Mouse (Mus musculus): ENCODE results near the gene Plpp3. TPM values are rescaled to one million over a fixed set of nuclear protein-coding genes. Genes with fewer than 3 reads are reported as not detected.

Plpp3 gene
- polyA plus RNA-seq, 1 experiment, result 48.5 TPM

DNA sequence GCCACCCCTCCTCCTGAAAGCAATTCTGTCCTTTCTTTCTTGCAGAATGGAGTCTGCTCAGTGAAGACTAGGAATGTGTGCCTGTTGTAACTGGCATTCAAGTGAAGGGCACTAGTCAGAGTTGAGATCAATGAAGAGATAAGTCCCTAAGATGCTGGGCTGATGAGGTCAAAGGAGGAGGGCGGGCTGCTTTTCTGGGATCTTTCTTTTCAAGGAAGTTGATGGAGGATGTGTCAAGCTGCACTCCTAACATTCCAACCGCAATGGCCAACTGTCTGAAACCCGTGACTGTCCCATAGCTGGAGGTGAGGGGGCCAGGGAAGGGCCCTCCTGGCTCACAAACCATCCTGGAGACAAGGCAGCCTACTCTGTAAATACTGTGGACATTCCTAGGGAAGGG, 118.5 kb downstream of the Plpp3 start:
- Histone ChIP-seq H3K36me3 (ENCODE audit: control insufficient read depth, insufficient read depth, low read length) (no peaks in the 10 kb centered on the region), H3K4me3 (ENCODE audit: low read depth, low read length) (no peak overlapping the region), H3K27ac (ENCODE audit: insufficient read depth, low read depth, low read length) (no peak overlapping the region), H3K4me1 (ENCODE audit: control insufficient read depth, insufficient read depth, insufficient read length, low read length) (peaks cover 8% of the 10 kb centered on the region; the same call in 1 of the 2 replicates), H3K27me3 (ENCODE audit: control insufficient read depth, insufficient read depth, low read length) (no peaks in the 10 kb centered on the region)
- TF ChIP-seq CTCF (IDR thresholded peaks at IDR 0.05; ENCODE audit: extremely low read depth, insufficient read length, insufficient replicate concordance, low read depth, low read length), result no peak
- no peak for TF ChIP-seq POLR2A (IDR thresholded peaks at IDR 0.05; ENCODE audit: low read depth, low read length)
- WGBS, result 79% methylated on average over 3 of the region's 3 CpGs

GRCm38 (mm10) chr4:105276062-105276795, 119.1 kb downstream of the Plpp3 start:
- Histone ChIP-seq H3K27ac (ENCODE audit: insufficient read depth, low read depth, low read length) (no peak overlapping the region), H3K4me3 (ENCODE audit: low read depth, low read length) (no peak overlapping the region), H3K4me1 (ENCODE audit: control insufficient read depth, insufficient read depth, insufficient read length, low read length) (peaks cover 11% of the 10 kb centered on the region; the same call in 1 of the 2 replicates), H3K27me3 (ENCODE audit: control insufficient read depth, insufficient read depth, low read length) (no peaks in the 10 kb centered on the region), H3K36me3 (ENCODE audit: control insufficient read depth, insufficient read depth, low read length) (no peaks in the 10 kb centered on the region)
- WGBS, result 41% methylated on average over 14 of the region's 14 CpGs
- TF ChIP-seq POLR2A (IDR thresholded peaks at IDR 0.05; ENCODE audit: low read depth, low read length), result no peak
- TF ChIP-seq CTCF (IDR thresholded peaks at IDR 0.05; ENCODE audit: extremely low read depth, insufficient read length, insufficient replicate concordance, low read depth, low read length), result no peak

- Histone ChIP-seq H3K4me1 (ENCODE audit: control insufficient read depth, insufficient read depth, insufficient read length, low read length) (peaks cover 15% of the 10 kb centered on the region), H3K36me3 (ENCODE audit: control insufficient read depth, insufficient read depth, low read length) (no peaks in the 10 kb centered on the region), H3K4me3 (ENCODE audit: low read depth, low read length) (no peak overlapping the region), H3K27ac (ENCODE audit: insufficient read depth, low read depth, low read length) (no peak overlapping the region), H3K27me3 (ENCODE audit: control insufficient read depth, insufficient read depth, low read length) (no peaks in the 10 kb centered on the region)
- TF ChIP-seq CTCF (IDR thresholded peaks at IDR 0.05; ENCODE audit: extremely low read depth, insufficient read length, insufficient replicate concordance, low read depth, low read length), result no peak
- no peak for TF ChIP-seq POLR2A (IDR thresholded peaks at IDR 0.05; ENCODE audit: low read depth, low read length)
- WGBS, result 76% methylated on average over 9 of the region's 9 CpGs
Measured at GRCm38 (mm10) chr4:105278161-105278560, 121.0 kb downstream of the Plpp3 start.

- Histone ChIP-seq H3K4me3 (ENCODE audit: low read depth, low read length) (no peak overlapping the region), H3K27me3 (ENCODE audit: control insufficient read depth, insufficient read depth, low read length) (no peaks in the 10 kb centered on the region), H3K4me1 (ENCODE audit: control insufficient read depth, insufficient read depth, insufficient read length, low read length) (peaks cover 15% of the 10 kb centered on the region), H3K36me3 (ENCODE audit: control insufficient read depth, insufficient read depth, low read length) (no peaks in the 10 kb centered on the region), H3K27ac (ENCODE audit: insufficient read depth, low read depth, low read length) (no peak overlapping the region)
- WGBS, result 54% methylated on average over 15 of the region's 15 CpGs
- TF ChIP-seq CTCF (IDR thresholded peaks at IDR 0.05; ENCODE audit: extremely low read depth, insufficient read length, insufficient replicate concordance, low read depth, low read length) (no peak), POLR2A (IDR thresholded peaks at IDR 0.05; ENCODE audit: low read depth, low read length) (no peak)
Measured at GRCm38 (mm10) chr4:105278571-105279410, 121.6 kb downstream of the Plpp3 start.

GRCm38 (mm10) chr4:105279806-105280205, 122.7 kb downstream of the Plpp3 start:
- 30% methylated on average over 4 of the region's 4 CpGs for WGBS
- no peaks in the 10 kb centered on the region for H3K36me3 ChIP-seq (ENCODE audit: control insufficient read depth, insufficient read depth, low read length)
- H3K27ac ChIP-seq (ENCODE audit: insufficient read depth, low read depth, low read length), result peak overlapping the region; percentile 63
- no peak overlapping the region for H3K4me3 ChIP-seq (ENCODE audit: low read depth, low read length)
- H3K4me1 ChIP-seq (ENCODE audit: control insufficient read depth, insufficient read depth, insufficient read length, low read length), result peaks cover 15% of the 10 kb centered on the region
- TF ChIP-seq POLR2A (IDR thresholded peaks at IDR 0.05; ENCODE audit: low read depth, low read length) (no peak), CTCF (IDR thresholded peaks at IDR 0.05; ENCODE audit: extremely low read depth, insufficient read length, insufficient replicate concordance, low read depth, low read length) (no peak)
- H3K27me3 ChIP-seq (ENCODE audit: control insufficient read depth, insufficient read depth, low read length), result no peaks in the 10 kb centered on the region

DNA sequence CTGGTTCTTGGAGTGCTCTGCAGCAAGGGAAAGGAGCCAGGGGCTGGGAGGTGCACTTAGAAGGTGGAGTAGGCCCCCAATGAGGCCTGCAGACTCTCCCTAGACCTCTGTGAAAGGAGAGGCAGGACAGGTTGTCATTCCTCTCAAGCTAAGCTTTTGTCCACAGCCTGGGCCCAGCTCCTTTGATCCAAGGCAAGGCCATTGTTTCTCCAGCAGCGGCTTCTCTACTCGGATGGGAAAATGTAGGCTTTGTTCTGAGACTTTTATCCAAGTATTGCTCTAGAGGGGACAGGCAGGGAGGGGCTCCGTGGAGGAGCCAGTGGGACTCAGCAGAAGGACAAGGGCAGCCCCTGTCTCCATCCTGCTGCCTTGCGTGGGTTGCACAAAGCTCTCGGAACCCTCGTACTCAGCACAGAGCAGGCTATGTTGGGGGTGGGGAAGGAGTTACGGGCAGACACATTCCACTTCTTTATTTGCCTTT, 124.6 kb downstream of the Plpp3 start:
- H3K4me3 ChIP-seq (ENCODE audit: low read depth, low read length), result no peak overlapping the region
- H3K36me3 ChIP-seq (ENCODE audit: control insufficient read depth, insufficient read depth, low read length), result no peaks in the 10 kb centered on the region
- H3K27ac ChIP-seq (ENCODE audit: insufficient read depth, low read depth, low read length), result no peak overlapping the region
- peaks cover 15% of the 10 kb centered on the region for H3K4me1 ChIP-seq (ENCODE audit: control insufficient read depth, insufficient read depth, insufficient read length, low read length)
- no peaks in the 10 kb centered on the region for H3K27me3 ChIP-seq (ENCODE audit: control insufficient read depth, insufficient read depth, low read length)
- 76% methylated on average over 7 of the region's 7 CpGs for WGBS
- TF ChIP-seq CTCF (IDR thresholded peaks at IDR 0.05; ENCODE audit: extremely low read depth, insufficient read length, insufficient replicate concordance, low read depth, low read length) (no peak), POLR2A (IDR thresholded peaks at IDR 0.05; ENCODE audit: low read depth, low read length) (no peak)

Other genes starting within 250 kb of the Plpp3 start
- gene Fyb2, start 243.9 kb upstream of the Plpp3 start, polyA plus RNA-seq (2012; rRNA removed), result 0.10 TPM in 1 of 2 replicates, not detected in the other
- gene Prkaa2, start 47.5 kb upstream of the Plpp3 start, polyA plus RNA-seq (2012; rRNA removed), result 1.0 and 1.2 TPM in 2 replicates

Data from small intestine, adult 2 months (tissue).